Mouse (Mus musculus): ENCODE measurements at regions not wholly inside any gene's neighbourhood (a gene's known extent, or its start where the extent isn't known, plus 50 kb on each side); places are given as distances from the start of the nearest gene placed in this dataset.
"Not testable (repeated sequence)": the region's sequence is repeated elsewhere in the genome, so short reads cannot be mapped to it uniquely, and the experiment has no call there.

- ATAC-seq (ENCODE audit: insufficient number of reproducible peaks, low FRiP score, low TSS enrichment, low read depth) = no peak
- DNase-seq (ENCODE audit: low spot score) = no peak
These were observed 113.1 kb upstream of the Rasgrp1 start for GRCm38 (mm10) chr2:117455740-117456455.

GRCm38 (mm10) chr2:117456456-117457020 is 113.7 kb upstream of the Rasgrp1 start:
- H3K4me2 ChIP-seq (ENCODE audit: low read depth, severe bottlenecking) = no peak overlapping the region
- ATAC-seq (ENCODE audit: insufficient number of reproducible peaks, low FRiP score, low TSS enrichment, low read depth) = no peak
- H3K27ac ChIP-seq (replicated peaks; ENCODE audit: low read depth, low read length) = no peak overlapping the region

More at GRCm38 (mm10) chr2:117455740-117456455, 113.1 kb upstream of the Rasgrp1 start:
- Histone ChIP-seq H3K27ac (replicated peaks; ENCODE audit: low read depth, low read length) (no peak overlapping the region), H3K4me3 (ENCODE audit: low read depth, low read length) (no peak overlapping the region), H3K9ac (ENCODE audit: low read length) (no peak overlapping the region), H3K27me3 (ENCODE audit: control insufficient read depth, insufficient read depth, low read length) (no peaks in the 10 kb centered on the region), H3K36me3 (ENCODE audit: control insufficient read depth, insufficient read depth, low read length) (no peaks in the 10 kb centered on the region), H3K9me3 (ENCODE audit: control insufficient read depth, low read length) (no peaks in the 10 kb centered on the region), H3K4me2 (ENCODE audit: low read depth, severe bottlenecking) (no peak overlapping the region), H3K4me1 (ENCODE audit: control insufficient read depth, insufficient read depth, low read length) (no peaks in the 10 kb centered on the region)
- WGBS = 86% methylated on average over 7 of the region's 7 CpGs

GRCm38 (mm10) chr2:117461541-117462290 is 118.9 kb upstream of the Rasgrp1 start:
- no peak overlapping the region for H3K4me3 ChIP-seq (ENCODE audit: low read depth, low read length)
- no peak for ATAC-seq (ENCODE audit: insufficient number of reproducible peaks, low FRiP score, low TSS enrichment, low read depth)
- H3K36me3 ChIP-seq (ENCODE audit: control insufficient read depth, insufficient read depth, low read length) = no peaks in the 10 kb centered on the region
- DNase-seq (ENCODE audit: low spot score) = no peak
- no peak overlapping the region for H3K9ac ChIP-seq (ENCODE audit: low read length)
- H3K4me2 ChIP-seq (ENCODE audit: low read depth, severe bottlenecking) = no peak overlapping the region
- H3K27ac ChIP-seq (replicated peaks; ENCODE audit: low read depth, low read length) = no peak overlapping the region
- WGBS = 81% methylated on average over 4 of the region's 4 CpGs
- H3K9me3 ChIP-seq (ENCODE audit: control insufficient read depth, low read length) = no peaks in the 10 kb centered on the region
- H3K27me3 ChIP-seq (ENCODE audit: control insufficient read depth, insufficient read depth, low read length) = no peaks in the 10 kb centered on the region
- H3K4me1 ChIP-seq (ENCODE audit: control insufficient read depth, insufficient read depth, low read length) = no peaks in the 10 kb centered on the region

More at GRCm38 (mm10) chr2:117456456-117457020, 113.7 kb upstream of the Rasgrp1 start:
- Histone ChIP-seq H3K9ac (ENCODE audit: low read length) (no peak overlapping the region), H3K4me1 (ENCODE audit: control insufficient read depth, insufficient read depth, low read length) (no peaks in the 10 kb centered on the region), H3K9me3 (ENCODE audit: control insufficient read depth, low read length) (no peaks in the 10 kb centered on the region), H3K27me3 (ENCODE audit: control insufficient read depth, insufficient read depth, low read length) (no peaks in the 10 kb centered on the region), H3K36me3 (ENCODE audit: control insufficient read depth, insufficient read depth, low read length) (no peaks in the 10 kb centered on the region), H3K4me3 (ENCODE audit: low read depth, low read length) (no peak overlapping the region)
- 88% methylated on average over 13 of the region's 13 CpGs for WGBS
- no peak for DNase-seq (ENCODE audit: low spot score)

GRCm38 (mm10) chr2:117474885-117475542 is 132.2 kb upstream of the Rasgrp1 start:
- ATAC-seq (ENCODE audit: insufficient number of reproducible peaks, low FRiP score, low TSS enrichment, low read depth) (no peak), DNase-seq (ENCODE audit: low spot score) (no peak)
- Histone ChIP-seq H3K4me2 (ENCODE audit: low read depth, severe bottlenecking) (no peak overlapping the region), H3K36me3 (ENCODE audit: control insufficient read depth, insufficient read depth, low read length) (no peaks in the 10 kb centered on the region), H3K9me3 (ENCODE audit: control insufficient read depth, low read length) (no peaks in the 10 kb centered on the region), H3K27me3 (ENCODE audit: control insufficient read depth, insufficient read depth, low read length) (no peaks in the 10 kb centered on the region), H3K9ac (ENCODE audit: low read length) (no peak overlapping the region), H3K27ac (replicated peaks; ENCODE audit: low read depth, low read length) (no peak overlapping the region), H3K4me3 (ENCODE audit: low read depth, low read length) (no peak overlapping the region), H3K4me1 (ENCODE audit: control insufficient read depth, insufficient read depth, low read length) (no peaks in the 10 kb centered on the region)
- WGBS = 87% methylated on average over 2 of the region's 2 CpGs

- H3K9ac ChIP-seq (ENCODE audit: low read length) = no peak overlapping the region
- no peaks in the 10 kb centered on the region for H3K9me3 ChIP-seq (ENCODE audit: control insufficient read depth, low read length)
- H3K4me1 ChIP-seq (ENCODE audit: control insufficient read depth, insufficient read depth, low read length) = no peaks in the 10 kb centered on the region
- DNase-seq (ENCODE audit: low spot score) (no peak), ATAC-seq (ENCODE audit: insufficient number of reproducible peaks, low FRiP score, low TSS enrichment, low read depth) (no peak)
- H3K4me3 ChIP-seq (ENCODE audit: low read depth, low read length) = no peak overlapping the region
- no peak overlapping the region for H3K27ac ChIP-seq (replicated peaks; ENCODE audit: low read depth, low read length)
- no peaks in the 10 kb centered on the region for H3K36me3 ChIP-seq (ENCODE audit: control insufficient read depth, insufficient read depth, low read length)
- H3K27me3 ChIP-seq (ENCODE audit: control insufficient read depth, insufficient read depth, low read length) = no peaks in the 10 kb centered on the region
- no peak overlapping the region for H3K4me2 ChIP-seq (ENCODE audit: low read depth, severe bottlenecking)
- 49% methylated on average over 3 of the region's 3 CpGs for WGBS
These were observed 132.8 kb upstream of the Rasgrp1 start for GRCm38 (mm10) chr2:117475561-117475960.

GRCm38 (mm10) chr2:117477503-117477902 is 134.7 kb upstream of the Rasgrp1 start:
- not testable (repeated sequence) for H3K9me3 ChIP-seq (ENCODE audit: control insufficient read depth, low read length); ATAC-seq (ENCODE audit: insufficient number of reproducible peaks, low FRiP score, low TSS enrichment, low read depth); H3K4me1 ChIP-seq (ENCODE audit: control insufficient read depth, insufficient read depth, low read length); H3K36me3 ChIP-seq (ENCODE audit: control insufficient read depth, insufficient read depth, low read length); H3K4me2 ChIP-seq (ENCODE audit: low read depth, severe bottlenecking); H3K4me3 ChIP-seq (ENCODE audit: low read depth, low read length); H3K9ac ChIP-seq (ENCODE audit: low read length); H3K27ac ChIP-seq (replicated peaks; ENCODE audit: low read depth, low read length); H3K27me3 ChIP-seq (ENCODE audit: control insufficient read depth, insufficient read depth, low read length); DNase-seq (ENCODE audit: low spot score)
- 88% methylated on average over 11 of the region's 11 CpGs for WGBS

GRCm38 (mm10) chr2:117479244-117480009 is 136.6 kb upstream of the Rasgrp1 start:
- not testable (repeated sequence) for H3K4me2 ChIP-seq (ENCODE audit: low read depth, severe bottlenecking); H3K36me3 ChIP-seq (ENCODE audit: control insufficient read depth, insufficient read depth, low read length); H3K9ac ChIP-seq (ENCODE audit: low read length); H3K4me3 ChIP-seq (ENCODE audit: low read depth, low read length); H3K4me1 ChIP-seq (ENCODE audit: control insufficient read depth, insufficient read depth, low read length); DNase-seq (ENCODE audit: low spot score); ATAC-seq (ENCODE audit: insufficient number of reproducible peaks, low FRiP score, low TSS enrichment, low read depth); H3K27ac ChIP-seq (replicated peaks; ENCODE audit: low read depth, low read length); H3K27me3 ChIP-seq (ENCODE audit: control insufficient read depth, insufficient read depth, low read length); H3K9me3 ChIP-seq (ENCODE audit: control insufficient read depth, low read length)
- WGBS = 78% methylated on average over 16 of the region's 16 CpGs

- Histone ChIP-seq H3K9me3 (ENCODE audit: control insufficient read depth, low read length) (no peaks in the 10 kb centered on the region), H3K4me3 (ENCODE audit: low read depth, low read length) (no peak overlapping the region), H3K4me1 (ENCODE audit: control insufficient read depth, insufficient read depth, low read length) (no peaks in the 10 kb centered on the region), H3K9ac (ENCODE audit: low read length) (no peak overlapping the region), H3K27me3 (ENCODE audit: control insufficient read depth, insufficient read depth, low read length) (no peaks in the 10 kb centered on the region), H3K27ac (replicated peaks; ENCODE audit: low read depth, low read length) (no peak overlapping the region), H3K4me2 (ENCODE audit: low read depth, severe bottlenecking) (no peak overlapping the region), H3K36me3 (ENCODE audit: control insufficient read depth, insufficient read depth, low read length) (no peaks in the 10 kb centered on the region)
- WGBS = 95% methylated on average over 2 of the region's 2 CpGs
- DNase-seq (ENCODE audit: low spot score) = no peak
- no peak for ATAC-seq (ENCODE audit: insufficient number of reproducible peaks, low FRiP score, low TSS enrichment, low read depth)
These were observed 143.6 kb upstream of the Rasgrp1 start for GRCm38 (mm10) chr2:117486447-117486846.
